Mouse (Mus musculus) heart, adult 2 months (tissue): ENCODE results near the gene 4930519G04Rik. TPM values are rescaled to one million over a fixed set of nuclear protein-coding genes. Genes with fewer than 3 reads are reported as not detected.
"Not testable (repeated sequence)": the region's sequence is repeated elsewhere in the genome, so short reads cannot be mapped to it uniquely, and the experiment has no call there.

Experiments used
- DNase-seq, 2 experiments: peaks; one replicate each; pipeline ENCODE4 v3.0.0; 2021
- H3K27ac ChIP-seq: fragments of 200-600 bp; 2 replicates; pipeline ENCODE4 v1.8.1; 2022
- H3K27me3 ChIP-seq: fragments of 200-500 bp; 2 replicates; pipeline ENCODE4 v1.6.1; 2012; ENCODE audit warnings: mild to moderate bottlenecking, low read length, inconsistent platforms, mixed read lengths; ENCODE audit not compliant: control insufficient read depth, insufficient read depth
- H3K36me3 ChIP-seq: fragments of 200-500 bp; 2 replicates; pipeline ENCODE4 v1.6.1; 2012; ENCODE audit warnings: low read length, inconsistent platforms; ENCODE audit not compliant: control insufficient read depth, insufficient read depth
- H3K4me1 ChIP-seq: fragments of 200-500 bp; 2 replicates; pipeline ENCODE4 v1.6.1; 2011; ENCODE audit warnings: low read length; ENCODE audit not compliant: control insufficient read depth, insufficient read depth
- H3K4me3 ChIP-seq: fragments of 200-600 bp; 2 replicates; pipeline ENCODE4 v1.8.1; 2022
- H3K79me2 ChIP-seq: fragments of 200-500 bp; replicated peaks from 2 replicates; pipeline ENCODE4 v1.6.1; 2012; ENCODE audit warnings: mild to moderate bottlenecking, inconsistent platforms, low read length, moderate library complexity, mixed read lengths; ENCODE audit not compliant: control insufficient read depth, insufficient read depth
- H3K9ac ChIP-seq: fragments of 200-500 bp; 2 replicates; pipeline ENCODE4 v1.6.1; 2012; ENCODE audit warnings: low read depth, mild to moderate bottlenecking, control low read depth, inconsistent platforms, low read length, mixed read lengths
- CTCF ChIP-seq: fragments of 200-600 bp; IDR thresholded peaks from 2 replicates; pipeline ENCODE4 v1.8.1; 2022; ENCODE audit warnings: antibody characterized with exemption, mild to moderate bottlenecking, moderate library complexity
- EP300 ChIP-seq: fragments of 200-500 bp; IDR thresholded peaks from 2 replicates; pipeline ENCODE4 v1.6.1; 2011; ENCODE audit warnings: low read depth, low read length, control low read depth; ENCODE audit not compliant: insufficient read depth
- POLR2A ChIP-seq: fragments of 200-500 bp; IDR thresholded peaks from 2 replicates; pipeline ENCODE4 v1.6.1; 2011; ENCODE audit warnings: mild to moderate bottlenecking, low read depth, low read length, control low read depth; ENCODE audit not compliant: insufficient read depth
- WGBS: fragments of 180-500 bp; shearing (Covaris S2); methylation state at CpG from one replicate; pipeline ENCODE4 v1.1.7; 2018; 5-methylcytosine and 5-hydroxymethylcytosine counted together
- intact Hi-C: fragments of 180-260 bp; cut with DNase I; formaldehyde crosslinking; loops from one replicate; pipeline ENCODE4 v1.15.1; 2025
- long read RNA-seq: library from polyadenylated mRNA; stranded (forward); transcript quantifications from one replicate; pipeline ENCODE4 v2.0.0, GENCODE M21; 2021
- polyA plus RNA-seq: library from polyadenylated mRNA; depleted of rRNA; stranded (reverse); fragments of >200 nt; gene quantifications from 2 replicates; pipeline ENCODE4 v1.2.3, GENCODE M21; 2012; rRNA removed
- total RNA-seq, 2 experiments: library from RNA; stranded (reverse); gene quantifications; 2 replicates each; pipeline ENCODE4 v1.2.3; 2021

4930519G04Rik gene
- total RNA-seq (not detected), polyA plus RNA-seq (not detected in 2 replicates)
- long read RNA-seq = 0 reads

DNA sequence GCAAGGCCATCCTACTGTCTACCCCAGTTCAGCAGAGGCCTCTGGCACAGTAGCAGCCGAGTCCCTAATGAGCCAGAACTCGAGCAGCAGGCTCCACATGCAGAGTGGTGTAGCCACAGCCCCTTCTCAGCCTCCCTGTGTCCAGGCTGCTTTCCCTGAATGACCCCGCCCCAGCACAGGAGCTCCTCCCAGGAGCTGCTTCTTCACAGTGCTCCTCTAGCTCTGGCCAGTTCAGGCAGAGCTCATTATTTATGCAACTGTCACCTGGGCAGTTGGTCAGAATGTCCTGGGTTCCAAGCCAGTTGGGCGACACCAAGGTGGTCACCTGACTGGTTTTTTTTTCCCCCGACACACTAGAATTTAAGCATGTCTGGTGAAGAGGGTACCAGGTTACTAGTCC, at the start of gene 4930519G04Rik:
Gene 4930519G04Rik (plus strand): TSS at position 301 of the 400 bp plus-strand sequence.
- H3K9ac ChIP-seq, H3K27me3 ChIP-seq, H3K36me3 ChIP-seq, H3K27ac ChIP-seq, DNase-seq, H3K4me3 ChIP-seq, H3K79me2 ChIP-seq, intact Hi-C loops, H3K4me1 ChIP-seq: not testable (repeated sequence)
- 84% methylated on average over 3 of the region's 5 CpGs for WGBS

DNA sequence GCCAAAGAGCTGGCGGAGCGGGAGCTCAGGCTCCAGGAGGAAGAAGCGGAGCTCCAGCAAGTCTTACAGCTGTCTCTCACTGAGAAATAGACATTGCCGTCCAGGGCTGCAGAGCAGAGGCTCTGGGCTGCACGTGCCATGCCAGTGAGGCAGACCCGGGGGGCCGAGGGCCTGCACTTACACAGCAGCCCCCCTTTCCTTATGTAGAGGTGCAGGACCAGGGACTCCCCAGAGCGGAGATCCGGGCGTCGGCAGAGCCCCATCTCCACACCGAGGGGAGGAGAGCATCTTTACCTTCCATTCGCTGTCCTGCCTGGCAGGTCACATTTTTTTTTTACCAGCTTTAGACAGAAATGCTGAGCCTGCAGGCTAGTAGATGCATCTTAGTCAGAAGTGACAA, 49.1 kb upstream of the 4930519G04Rik start:
- H3K79me2 ChIP-seq = no peaks in the 10 kb centered on the region
- DNase-seq = no peak
- H3K27ac ChIP-seq = no peak overlapping the region
- no peak overlapping the region for H3K9ac ChIP-seq
- H3K4me3 ChIP-seq = no peak overlapping the region
- no peak for TF ChIP-seq CTCF
- TF ChIP-seq POLR2A = no peak
- no peak for TF ChIP-seq EP300
- intact Hi-C loops = no loop called here
- no peaks in the 10 kb centered on the region for H3K27me3 ChIP-seq
- H3K4me1 ChIP-seq = peaks cover 5% of the 10 kb centered on the region
- 93% methylated on average over 13 of the region's 13 CpGs for WGBS
- no peaks in the 10 kb centered on the region for H3K36me3 ChIP-seq

DNA sequence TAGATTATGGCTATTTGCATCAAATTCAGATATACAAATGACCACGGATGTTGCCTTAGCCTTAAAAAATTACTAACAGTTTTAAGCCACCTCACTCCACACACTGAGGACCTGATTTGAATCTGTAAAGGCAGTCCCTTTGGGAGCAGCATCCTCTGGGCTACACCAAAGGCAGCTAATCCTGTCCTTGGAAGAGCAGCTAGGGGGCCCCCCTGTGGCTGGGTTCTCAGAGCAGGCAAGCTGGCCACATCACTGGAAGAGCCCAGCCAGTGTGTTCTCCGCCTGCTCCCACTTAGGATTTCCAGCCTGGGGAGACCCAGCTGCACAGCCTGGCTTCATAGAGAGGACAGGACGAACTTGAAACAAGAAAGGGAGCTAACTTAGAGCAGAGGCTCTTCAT, 48.5 kb upstream of the 4930519G04Rik start:
- H3K9ac ChIP-seq = no peak overlapping the region
- TF ChIP-seq POLR2A (no peak), CTCF (peak; percentile 76), EP300 (0 out of 2 replicates have a peak, but pooled peaks have one; percentile 27)

DNA sequence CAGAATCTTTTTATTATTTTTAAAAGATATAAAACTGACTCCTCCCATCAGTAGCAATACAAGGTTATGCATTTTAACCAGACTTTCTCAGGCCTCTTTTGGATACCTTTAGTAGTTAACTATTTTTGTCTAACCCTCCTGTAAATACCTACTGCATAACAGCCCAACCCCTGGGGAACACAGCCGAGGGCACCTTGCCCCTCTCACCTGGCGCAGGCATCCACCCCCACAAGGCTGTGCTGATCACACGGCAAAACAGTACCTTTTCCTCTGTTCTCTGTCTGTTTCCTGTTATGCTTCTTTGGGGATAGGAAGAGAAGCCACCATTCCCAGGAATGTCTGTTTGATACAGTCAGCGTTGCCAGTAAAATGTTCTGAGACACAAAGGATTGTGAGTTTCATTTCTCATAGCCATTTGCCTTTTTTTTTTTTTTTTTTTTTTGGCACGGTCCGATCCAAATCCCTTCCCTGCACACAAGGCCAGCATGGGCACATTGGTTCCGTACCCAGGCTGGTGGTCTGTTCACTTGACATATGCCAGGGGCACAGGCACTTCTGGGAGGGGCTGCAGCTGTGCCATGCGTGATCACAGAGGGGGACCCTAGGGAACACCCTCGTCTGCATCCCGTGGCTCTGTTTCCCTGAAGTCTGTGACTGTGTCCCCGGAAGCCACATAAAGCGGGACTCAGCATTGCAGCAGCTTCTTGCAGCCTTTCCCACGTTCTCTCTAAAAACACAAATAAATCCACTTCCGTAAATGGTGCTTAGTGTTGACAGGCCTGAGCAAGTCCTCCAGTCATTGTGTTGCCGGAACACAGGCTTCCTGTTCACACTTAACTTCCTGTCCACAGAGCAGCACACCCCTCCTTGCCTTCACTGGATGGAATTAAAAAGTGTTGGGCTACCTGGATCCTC, 47.8 kb upstream of the 4930519G04Rik start:
- WGBS = 39% methylated on average over 15 of the region's 15 CpGs
- no peaks in the 10 kb centered on the region for H3K27me3 ChIP-seq
- no peaks in the 10 kb centered on the region for H3K79me2 ChIP-seq
- TF ChIP-seq EP300 (0 out of 2 replicates have a peak, but pooled peaks have one; percentile 32), CTCF (no peak), POLR2A (peak; percentile 54)
- peaks cover 5% of the 10 kb centered on the region for H3K4me1 ChIP-seq
- peak; percentile 62 to 68 for DNase-seq
- no peaks in the 10 kb centered on the region for H3K36me3 ChIP-seq
- peak overlapping the region; percentile 65 for H3K9ac ChIP-seq
- intact Hi-C loops = loop anchor here (1.0 to 5.0 kb wide), 2 partner anchors 31 to 98 kb away; partner anchors contain the start of genes Ankrd13a and Tchp
- peak overlapping the region; percentile 35 for H3K4me3 ChIP-seq
- H3K27ac ChIP-seq = peak overlapping the region; percentile 84

More for the DNA sequence above, 48.5 kb upstream of the 4930519G04Rik start:
- Histone ChIP-seq H3K27me3 (no peaks in the 10 kb centered on the region), H3K79me2 (no peaks in the 10 kb centered on the region), H3K27ac (peak overlapping the region; percentile 84), H3K4me1 (peaks cover 5% of the 10 kb centered on the region), H3K4me3 (peak overlapping the region; percentile 35; the same call in 1 of the 2 replicates), H3K36me3 (no peaks in the 10 kb centered on the region)
- intact Hi-C loops = loop anchor here (1.0 to 5.0 kb wide), 2 partner anchors 31 to 98 kb away; partner anchors contain the start of genes Ankrd13a and Tchp
- 39% methylated on average over 3 of the region's 3 CpGs for whole genome bisulfite sequencing
- DNase-seq = peak; percentile 62 to 69

DNA sequence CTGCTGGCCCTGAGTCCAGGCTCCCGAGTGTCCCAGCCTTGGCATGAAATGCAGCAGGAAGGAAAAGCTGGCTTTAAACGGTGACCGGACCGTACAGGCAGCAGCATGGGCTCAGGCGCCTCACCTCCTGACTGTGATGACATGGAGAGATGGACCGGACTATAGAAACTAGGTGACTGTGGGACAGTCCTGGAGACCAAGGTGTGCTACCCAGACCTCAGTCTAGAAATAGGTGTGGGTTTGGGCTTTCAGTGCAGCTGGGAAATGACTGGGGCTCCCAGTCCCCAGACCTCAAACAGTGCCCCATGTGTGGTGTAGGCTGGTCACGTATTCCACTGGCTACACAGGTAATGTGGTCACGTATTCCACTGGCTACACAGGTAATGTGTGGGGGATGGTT, 46.8 kb upstream of the 4930519G04Rik start:
- no peaks in the 10 kb centered on the region for H3K27me3 ChIP-seq
- WGBS = 43% methylated on average over 8 of the region's 8 CpGs
- no peak for TF ChIP-seq CTCF
- no peak for TF ChIP-seq POLR2A
- TF ChIP-seq EP300 = no peak
- H3K4me3 ChIP-seq = peak overlapping the region; percentile 35
- H3K36me3 ChIP-seq = no peaks in the 10 kb centered on the region
- H3K9ac ChIP-seq = peak overlapping the region; percentile 4; the same call in 1 of the 2 replicates
- H3K79me2 ChIP-seq = no peaks in the 10 kb centered on the region
- H3K4me1 ChIP-seq = peaks cover 5% of the 10 kb centered on the region
- peak overlapping the region; percentile 84 for H3K27ac ChIP-seq
- intact Hi-C loops = loop anchor here (5.0 kb wide), 1 partner anchor 99 kb away; the partner anchor contains the start of gene Tchp
- DNase-seq = no peak

DNA sequence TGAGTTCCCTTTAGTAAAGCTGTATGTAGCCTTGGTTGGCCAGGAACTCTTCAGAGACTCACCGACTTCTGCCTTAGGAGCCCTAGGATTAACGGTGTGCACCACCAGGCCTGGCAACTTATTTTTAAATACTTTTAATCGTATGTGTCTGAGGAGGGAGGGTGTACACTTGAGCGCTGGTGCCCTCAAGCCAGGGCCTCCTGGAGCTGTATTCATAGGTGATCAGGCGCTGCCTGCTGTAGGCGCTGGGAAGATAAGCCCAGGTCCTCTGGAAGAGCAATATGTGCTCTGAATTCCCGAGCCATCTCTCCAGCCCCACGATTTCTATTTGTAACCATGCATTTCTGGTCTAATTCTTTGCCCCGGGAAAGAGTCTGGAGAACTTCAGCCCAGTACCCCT, 46.4 kb upstream of the 4930519G04Rik start:
- intact Hi-C loops = loop anchor here (5.0 kb wide), 1 partner anchor 100 kb away; the partner anchor contains the start of gene Tchp
- H3K36me3 ChIP-seq = no peaks in the 10 kb centered on the region
- TF ChIP-seq EP300 (no peak), CTCF (no peak), POLR2A (no peak)
- H3K79me2 ChIP-seq = no peaks in the 10 kb centered on the region
- no peak overlapping the region; the same call in 1 of the 2 replicates for H3K9ac ChIP-seq
- DNase-seq = no peak
- WGBS = 35% methylated on average over 9 of the region's 9 CpGs
- no peaks in the 10 kb centered on the region for H3K27me3 ChIP-seq
- peaks cover 5% of the 10 kb centered on the region for H3K4me1 ChIP-seq
- H3K27ac ChIP-seq = peak overlapping the region; percentile 84
- no peak overlapping the region for H3K4me3 ChIP-seq
